Mouse (Mus musculus): Measurements from ENCODE around the gene Chst8. TPM values are rescaled to one million over a fixed set of nuclear protein-coding genes. Genes with fewer than 3 reads are reported as not detected.

Gene Chst8
- polyA plus RNA-seq, 1 experiment from 2014 or later: 9.7 TPM

- Histone ChIP-seq H3K4me2 (ENCODE audit: low read depth, low read length) (peak overlapping the region; percentile 97), H3K27ac (ENCODE audit: low read depth, low read length) (peak overlapping the region; percentile 99), H3K9ac (replicated peaks; ENCODE audit: low read depth, low read length) (peak overlapping the region; percentile 96), H3K27me3 (ENCODE audit: control insufficient read depth, insufficient read depth, low read length) (no peaks in the 10 kb centered on the region), H3K9me3 (ENCODE audit: control insufficient read depth, low read length) (no peaks in the 10 kb centered on the region), H3K4me1 (ENCODE audit: control insufficient read depth, insufficient read depth, low read length) (peaks cover 24% of the 10 kb centered on the region), H3K36me3 (ENCODE audit: control insufficient read depth, insufficient read depth, low read length) (peaks cover 5% of the 10 kb centered on the region; the same call in 1 of the 2 replicates), H3K4me3 (ENCODE audit: low read depth, low read length) (peak overlapping the region; percentile 86)
- WGBS: under 1% methylated on average over 47 of the region's 81 CpGs
- peak; percentile 47 for ATAC-seq (ENCODE audit: low read depth)
Observed at GRCm38 (mm10) chr7:34654441-34655085, 157.9 kb downstream of the Chst8 start.

GRCm38 (mm10) chr7:34653731-34654440 lies 158.6 kb downstream of the Chst8 start:
- WGBS: under 1% methylated on average over 49 of the region's 64 CpGs
- peaks cover 26% of the 10 kb centered on the region for H3K4me1 ChIP-seq (ENCODE audit: control insufficient read depth, insufficient read depth, low read length)
- H3K27ac ChIP-seq (ENCODE audit: low read depth, low read length): peak overlapping the region; percentile 99
- peak overlapping the region; percentile 97 for H3K4me2 ChIP-seq (ENCODE audit: low read depth, low read length)
- H3K9ac ChIP-seq (replicated peaks; ENCODE audit: low read depth, low read length): peak overlapping the region; percentile 96
- H3K4me3 ChIP-seq (ENCODE audit: low read depth, low read length): peak overlapping the region; percentile 86
- H3K27me3 ChIP-seq (ENCODE audit: control insufficient read depth, insufficient read depth, low read length): no peaks in the 10 kb centered on the region
- peak; percentile 42 for ATAC-seq (ENCODE audit: low read depth)
- peaks cover 12% of the 10 kb centered on the region for H3K36me3 ChIP-seq (ENCODE audit: control insufficient read depth, insufficient read depth, low read length)
- no peaks in the 10 kb centered on the region for H3K9me3 ChIP-seq (ENCODE audit: control insufficient read depth, low read length)

- peaks cover 32% of the 10 kb centered on the region for H3K4me1 ChIP-seq (ENCODE audit: control insufficient read depth, insufficient read depth, low read length)
- WGBS: under 1% methylated on average over 48 of the region's 48 CpGs
Observed at GRCm38 (mm10) chr7:34652751-34653502, 159.6 kb downstream of the Chst8 start.

GRCm38 (mm10) chr7:34651381-34651780 lies 161.1 kb downstream of the Chst8 start:
- peak overlapping the region; percentile 86 for H3K4me3 ChIP-seq (ENCODE audit: low read depth, low read length)
- peaks cover 19% of the 10 kb centered on the region for H3K36me3 ChIP-seq (ENCODE audit: control insufficient read depth, insufficient read depth, low read length)
- peak overlapping the region; percentile 97 for H3K4me2 ChIP-seq (ENCODE audit: low read depth, low read length)
- H3K27ac ChIP-seq (ENCODE audit: low read depth, low read length): peak overlapping the region; percentile 57; the same call in 1 of the 2 replicates
- H3K27me3 ChIP-seq (ENCODE audit: control insufficient read depth, insufficient read depth, low read length): no peaks in the 10 kb centered on the region
- no peaks in the 10 kb centered on the region for H3K9me3 ChIP-seq (ENCODE audit: control insufficient read depth, low read length)
- WGBS: 42% methylated on average over 2 of the region's 2 CpGs
- peak overlapping the region; percentile 39; the same call in 1 of the 2 replicates for H3K9ac ChIP-seq (replicated peaks; ENCODE audit: low read depth, low read length)
- H3K4me1 ChIP-seq (ENCODE audit: control insufficient read depth, insufficient read depth, low read length): peaks cover 35% of the 10 kb centered on the region
- ATAC-seq (ENCODE audit: low read depth): no peak

More at GRCm38 (mm10) chr7:34652751-34653502, 159.6 kb downstream of the Chst8 start:
- peaks cover 19% of the 10 kb centered on the region for H3K36me3 ChIP-seq (ENCODE audit: control insufficient read depth, insufficient read depth, low read length)
- H3K27ac ChIP-seq (ENCODE audit: low read depth, low read length): peak overlapping the region; percentile 99
- no peaks in the 10 kb centered on the region for H3K9me3 ChIP-seq (ENCODE audit: control insufficient read depth, low read length)
- H3K27me3 ChIP-seq (ENCODE audit: control insufficient read depth, insufficient read depth, low read length): no peaks in the 10 kb centered on the region
- H3K4me3 ChIP-seq (ENCODE audit: low read depth, low read length): peak overlapping the region; percentile 86
- H3K9ac ChIP-seq (replicated peaks; ENCODE audit: low read depth, low read length): peak overlapping the region; percentile 96
- no peak for ATAC-seq (ENCODE audit: low read depth)
- H3K4me2 ChIP-seq (ENCODE audit: low read depth, low read length): peak overlapping the region; percentile 97

DNA sequence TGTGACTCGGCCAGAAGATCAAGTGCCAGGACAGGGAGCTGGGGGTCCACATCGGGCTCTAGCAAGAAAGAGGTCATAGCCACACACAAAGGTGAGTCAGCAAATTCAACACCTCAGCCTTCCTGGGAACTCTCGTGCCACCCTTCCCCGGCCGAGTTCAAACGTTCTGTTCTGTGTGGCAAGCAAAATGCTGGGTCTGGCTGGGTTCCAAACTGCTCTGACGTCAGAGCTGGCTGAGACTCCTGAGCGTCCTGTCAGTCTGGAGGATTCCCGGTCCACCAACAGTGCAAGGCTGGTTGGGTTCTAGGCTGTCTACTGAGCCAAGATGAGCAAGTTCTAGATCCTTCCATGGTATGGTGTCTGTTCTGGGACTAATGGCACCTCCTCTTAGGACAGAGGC lies 165.5 kb downstream of the Chst8 start:
- H3K4me3 ChIP-seq (ENCODE audit: low read depth, low read length): no peak overlapping the region
- peaks cover 29% of the 10 kb centered on the region for H3K4me1 ChIP-seq (ENCODE audit: control insufficient read depth, insufficient read depth, low read length)
- H3K9ac ChIP-seq (replicated peaks; ENCODE audit: low read depth, low read length): no peak overlapping the region
- no peak overlapping the region for H3K4me2 ChIP-seq (ENCODE audit: low read depth, low read length)
- no peaks in the 10 kb centered on the region for H3K9me3 ChIP-seq (ENCODE audit: control insufficient read depth, low read length)
- H3K27ac ChIP-seq (ENCODE audit: low read depth, low read length): no peak overlapping the region
- ATAC-seq (ENCODE audit: low read depth): no peak
- H3K36me3 ChIP-seq (ENCODE audit: control insufficient read depth, insufficient read depth, low read length): peaks cover 30% of the 10 kb centered on the region
- WGBS: 58% methylated on average over 9 of the region's 9 CpGs
- H3K27me3 ChIP-seq (ENCODE audit: control insufficient read depth, insufficient read depth, low read length): no peaks in the 10 kb centered on the region

- H3K9ac ChIP-seq (replicated peaks; ENCODE audit: low read depth, low read length): no peak overlapping the region
Observed at GRCm38 (mm10) chr7:34646144-34646795, 166.2 kb downstream of the Chst8 start.

GRCm38 (mm10) chr7:34645623-34646022 lies 166.9 kb downstream of the Chst8 start:
- no peak for ATAC-seq (ENCODE audit: low read depth)
- Histone ChIP-seq H3K9me3 (ENCODE audit: control insufficient read depth, low read length) (no peaks in the 10 kb centered on the region), H3K4me3 (ENCODE audit: low read depth, low read length) (no peak overlapping the region), H3K9ac (replicated peaks; ENCODE audit: low read depth, low read length) (no peak overlapping the region), H3K36me3 (ENCODE audit: control insufficient read depth, insufficient read depth, low read length) (peaks cover 35% of the 10 kb centered on the region), H3K4me2 (ENCODE audit: low read depth, low read length) (no peak overlapping the region), H3K4me1 (ENCODE audit: control insufficient read depth, insufficient read depth, low read length) (peaks cover 20% of the 10 kb centered on the region; the same call in 1 of the 2 replicates), H3K27me3 (ENCODE audit: control insufficient read depth, insufficient read depth, low read length) (no peaks in the 10 kb centered on the region), H3K27ac (ENCODE audit: low read depth, low read length) (no peak overlapping the region)
- 90% methylated on average over 2 of the region's 2 CpGs for WGBS

More at GRCm38 (mm10) chr7:34646144-34646795, 166.2 kb downstream of the Chst8 start:
- peaks cover 35% of the 10 kb centered on the region for H3K36me3 ChIP-seq (ENCODE audit: control insufficient read depth, insufficient read depth, low read length)
- H3K27me3 ChIP-seq (ENCODE audit: control insufficient read depth, insufficient read depth, low read length): no peaks in the 10 kb centered on the region
- ATAC-seq (ENCODE audit: low read depth): no peak
- no peak overlapping the region for H3K27ac ChIP-seq (ENCODE audit: low read depth, low read length)
- H3K9me3 ChIP-seq (ENCODE audit: control insufficient read depth, low read length): no peaks in the 10 kb centered on the region
- H3K4me2 ChIP-seq (ENCODE audit: low read depth, low read length): no peak overlapping the region
- H3K4me1 ChIP-seq (ENCODE audit: control insufficient read depth, insufficient read depth, low read length): peaks cover 21% of the 10 kb centered on the region; the same call in 1 of the 2 replicates
- H3K4me3 ChIP-seq (ENCODE audit: low read depth, low read length): no peak overlapping the region
- 76% methylated on average over 12 of the region's 12 CpGs for WGBS

DNA sequence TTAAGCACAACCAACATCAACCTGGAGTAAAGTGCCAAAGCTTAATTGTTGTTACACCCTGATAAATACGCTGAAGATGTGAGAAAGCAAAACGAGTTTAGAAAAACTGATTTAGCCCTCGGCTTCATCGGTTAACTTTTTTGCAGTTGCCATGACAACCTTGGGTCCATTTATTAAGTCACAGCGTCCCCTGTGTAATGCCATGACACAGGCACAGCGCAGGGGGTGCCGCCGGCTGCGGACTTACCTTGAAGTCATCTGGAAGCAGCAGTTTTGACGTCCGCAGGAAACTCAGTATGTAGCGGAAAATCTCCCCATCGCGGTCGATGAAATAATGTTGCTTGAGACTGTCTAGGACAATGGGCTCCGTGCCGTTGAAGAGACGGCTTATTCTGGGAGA lies 167.9 kb downstream of the Chst8 start:
- H3K36me3 ChIP-seq (ENCODE audit: control insufficient read depth, insufficient read depth, low read length): peaks cover 39% of the 10 kb centered on the region
- no peak overlapping the region for H3K9ac ChIP-seq (replicated peaks; ENCODE audit: low read depth, low read length)
- WGBS: 63% methylated on average over 18 of the region's 18 CpGs

More for the DNA sequence above, 167.9 kb downstream of the Chst8 start:
- H3K4me1 ChIP-seq (ENCODE audit: control insufficient read depth, insufficient read depth, low read length): peaks cover 16% of the 10 kb centered on the region; the same call in 1 of the 2 replicates
- H3K27me3 ChIP-seq (ENCODE audit: control insufficient read depth, insufficient read depth, low read length): no peaks in the 10 kb centered on the region
- no peak overlapping the region for H3K4me2 ChIP-seq (ENCODE audit: low read depth, low read length)
- no peak for ATAC-seq (ENCODE audit: low read depth)
- no peaks in the 10 kb centered on the region for H3K9me3 ChIP-seq (ENCODE audit: control insufficient read depth, low read length)
- no peak overlapping the region for H3K4me3 ChIP-seq (ENCODE audit: low read depth, low read length)
- no peak overlapping the region for H3K27ac ChIP-seq (ENCODE audit: low read depth, low read length)

Data from neural tube, embryonic 14.5 days (tissue).